Mouse (Mus musculus) kidney, postnatal 36 days (tissue): ENCODE data around the gene Fam107a.

ENCODE experiments used
- DNase-seq, 2 experiments: peaks; one replicate each; pipeline ENCODE4 v3.0.0; 2021 to 2022; ENCODE audit warnings: mixed read lengths in 2 of 2

The Fam107a gene

GRCm38 (mm10) chr14:8317194-8318097 is at the start of gene Fam107a:
TSS of gene Fam107a (minus strand) at chr14:8318023.
- DNase-seq, result peak in 1 of 2 experiments; percentile 45

GRCm38 (mm10) chr14:8367121-8367520 is 49.3 kb upstream of the Fam107a start:
- no peak for DNase-seq

GRCm38 (mm10) chr14:8365833-8366232 is 48.0 kb upstream of the Fam107a start:
- DNase-seq, result no peak

- DNase-seq, result no peak
Observed at GRCm38 (mm10) chr14:8356836-8357235, 39.0 kb upstream of the Fam107a start.

GRCm38 (mm10) chr14:8355999-8356501 is 38.2 kb upstream of the Fam107a start:
- DNase-seq, result peak; percentile 67 to 81

- no peak for DNase-seq
Observed at GRCm38 (mm10) chr14:8348927-8349326, 31.1 kb upstream of the Fam107a start.

- peak; percentile 83 to 95 for DNase-seq
Observed at GRCm38 (mm10) chr14:8346255-8346997, 28.6 kb upstream of the Fam107a start.

GRCm38 (mm10) chr14:8345566-8345965 is 27.7 kb upstream of the Fam107a start:
- peak; percentile 32 to 47 for DNase-seq

- DNase-seq, result peak; percentile 87 to 90
Observed at GRCm38 (mm10) chr14:8342509-8343106, 24.8 kb upstream of the Fam107a start.

GRCm38 (mm10) chr14:8340226-8340625 is 22.4 kb upstream of the Fam107a start:
- peak; percentile 37 to 59 for DNase-seq

- DNase-seq, result peak in 1 of 2 experiments; percentile 40
Observed at GRCm38 (mm10) chr14:8335947-8336346, 18.1 kb upstream of the Fam107a start.

- DNase-seq, result no peak
Observed at GRCm38 (mm10) chr14:8334511-8334910, 16.7 kb upstream of the Fam107a start.

- DNase-seq, result peak; percentile 75 to 89
Observed at GRCm38 (mm10) chr14:8332314-8333252, 14.8 kb upstream of the Fam107a start.

GRCm38 (mm10) chr14:8331307-8331905 is 13.6 kb upstream of the Fam107a start:
- peak; percentile 91 to 96 for DNase-seq

- peak in 1 of 2 experiments; percentile 62 for DNase-seq
Observed at GRCm38 (mm10) chr14:8330390-8330789, 12.6 kb upstream of the Fam107a start.

GRCm38 (mm10) chr14:8329552-8329951 is 11.7 kb upstream of the Fam107a start:
- DNase-seq, result no peak

- DNase-seq, result peak; percentile 80 to 86
Observed at GRCm38 (mm10) chr14:8327371-8327770, 9.5 kb upstream of the Fam107a start.

- peak; percentile 71 to 88 for DNase-seq
Observed at GRCm38 (mm10) chr14:8326961-8327360, 9.1 kb upstream of the Fam107a start.

GRCm38 (mm10) chr14:8325746-8326145 is 7.9 kb upstream of the Fam107a start:
- DNase-seq, result no peak

GRCm38 (mm10) chr14:8320528-8320927 is 2.7 kb upstream of the Fam107a start:
- DNase-seq, result peak; percentile 74 to 81
